Mouse (Mus musculus): ENCODE data around the gene Def8. TPM values are rescaled to one million over a fixed set of nuclear protein-coding genes. Genes with fewer than 3 reads are reported as not detected.

Def8 gene
- polyA plus RNA-seq, 1 experiment from 2014 or later = 40.1 TPM

- H3K27me3 ChIP-seq = no peaks in the 10 kb centered on the region
- no peak overlapping the region for H3K4me2 ChIP-seq (replicated peaks)
- peaks cover 10% of the 10 kb centered on the region for H3K4me1 ChIP-seq
- WGBS = 89% methylated on average over 9 of the region's 9 CpGs
- no peak for ATAC-seq (ENCODE audit: low FRiP score)
- H3K36me3 ChIP-seq = peaks cover 62% of the 10 kb centered on the region
- no peak overlapping the region for H3K27ac ChIP-seq
- no peak overlapping the region for H3K9ac ChIP-seq
- no peaks in the 10 kb centered on the region for H3K9me3 ChIP-seq (replicated peaks)
- H3K4me3 ChIP-seq = no peak overlapping the region
Observed at GRCm38 (mm10) chr8:123402730-123403326, 20.5 kb upstream of the Def8 start.

- no peak overlapping the region for H3K9ac ChIP-seq
- no peak for ATAC-seq (ENCODE audit: low FRiP score)
Observed at GRCm38 (mm10) chr8:123404521-123404920, 18.8 kb upstream of the Def8 start.

GRCm38 (mm10) chr8:123406786-123407185, 16.5 kb upstream of the Def8 start, which contains the start of gene Mc1r:
TSS of gene Mc1r (plus strand) at chr8:123407107.
- H3K9me3 ChIP-seq (replicated peaks) = no peaks in the 10 kb centered on the region
- H3K4me2 ChIP-seq (replicated peaks) = 0 out of 2 replicates have a peak within 1 kb of the TSS, but pooled peaks have one; percentile 6
- H3K4me3 ChIP-seq = no peak within 1 kb of the TSS
- no peak within 1 kb of the TSS for H3K27ac ChIP-seq
- peaks cover 23% of the 10 kb centered on the region for H3K36me3 ChIP-seq
- H3K9ac ChIP-seq = no peak within 1 kb of the TSS
- 10% methylated on average over 4 of the region's 4 CpGs for WGBS
- peaks cover 34% of the 10 kb centered on the region for H3K4me1 ChIP-seq
- no peak for ATAC-seq (ENCODE audit: low FRiP score)
- H3K27me3 ChIP-seq = peaks cover 14% of the 10 kb centered on the region

More at GRCm38 (mm10) chr8:123404521-123404920, 18.8 kb upstream of the Def8 start:
- Histone ChIP-seq H3K4me2 (replicated peaks) (no peak overlapping the region), H3K4me3 (no peak overlapping the region), H3K36me3 (peaks cover 45% of the 10 kb centered on the region), H3K4me1 (peaks cover 22% of the 10 kb centered on the region), H3K27me3 (0 out of 2 replicates have a peak, but pooled peaks cover 4% of the 10 kb centered on the region), H3K27ac (peak overlapping the region; percentile 40; the same call in 1 of the 2 replicates), H3K9me3 (replicated peaks) (no peaks in the 10 kb centered on the region)
- 44% methylated on average over 8 of the region's 8 CpGs for WGBS

GRCm38 (mm10) chr8:123407612-123408011, 15.7 kb upstream of the Def8 start:
- Histone ChIP-seq H3K27ac (no peak overlapping the region), H3K36me3 (peaks cover 14% of the 10 kb centered on the region), H3K9ac (no peak overlapping the region), H3K9me3 (replicated peaks) (no peaks in the 10 kb centered on the region), H3K4me1 (peaks cover 34% of the 10 kb centered on the region), H3K27me3 (peaks cover 17% of the 10 kb centered on the region), H3K4me3 (no peak overlapping the region), H3K4me2 (replicated peaks) (no peak overlapping the region)
- ATAC-seq (ENCODE audit: low FRiP score) = no peak
- 93% methylated on average over 13 of the region's 13 CpGs for WGBS

- peaks cover 21% of the 10 kb centered on the region for H3K27me3 ChIP-seq
- H3K9ac ChIP-seq = peak overlapping the region; percentile 88; the same call in 1 of the 2 replicates
- peaks cover 38% of the 10 kb centered on the region for H3K4me1 ChIP-seq
- 83% methylated on average over 9 of the region's 9 CpGs for WGBS
- H3K9me3 ChIP-seq (replicated peaks) = no peaks in the 10 kb centered on the region
- H3K27ac ChIP-seq = peak overlapping the region; percentile 98
- H3K36me3 ChIP-seq = peaks cover 5% of the 10 kb centered on the region; the same call in 1 of the 2 replicates
- H3K4me3 ChIP-seq = peak overlapping the region; percentile 61
- ATAC-seq (ENCODE audit: low FRiP score) = no peak
- H3K4me2 ChIP-seq (replicated peaks) = peak overlapping the region; percentile 87
Observed at GRCm38 (mm10) chr8:123408586-123409544, 14.5 kb upstream of the Def8 start.

GRCm38 (mm10) chr8:123410049-123410587, 13.2 kb upstream of the Def8 start:
- Histone ChIP-seq H3K9me3 (replicated peaks) (no peaks in the 10 kb centered on the region), H3K36me3 (no peaks in the 10 kb centered on the region), H3K4me3 (peak overlapping the region; percentile 61), H3K27ac (peak overlapping the region; percentile 98), H3K9ac (peak overlapping the region; percentile 88), H3K27me3 (peaks cover 21% of the 10 kb centered on the region), H3K4me2 (replicated peaks) (peak overlapping the region; percentile 87), H3K4me1 (peaks cover 31% of the 10 kb centered on the region)
- no peak for ATAC-seq (ENCODE audit: low FRiP score)
- WGBS = 33% methylated on average over 8 of the region's 8 CpGs

GRCm38 (mm10) chr8:123410788-123411187, 12.5 kb upstream of the Def8 start:
- Histone ChIP-seq H3K36me3 (no peaks in the 10 kb centered on the region), H3K4me2 (replicated peaks) (peak overlapping the region; percentile 87), H3K9ac (peak overlapping the region; percentile 88), H3K4me3 (peak overlapping the region; percentile 61), H3K4me1 (peaks cover 31% of the 10 kb centered on the region), H3K27ac (peak overlapping the region; percentile 98), H3K9me3 (replicated peaks) (no peaks in the 10 kb centered on the region), H3K27me3 (peaks cover 21% of the 10 kb centered on the region)
- peak; percentile 4; the same call in 1 of the 2 replicates for ATAC-seq (ENCODE audit: low FRiP score)
- WGBS = 8% methylated on average over 11 of the region's 11 CpGs

GRCm38 (mm10) chr8:123411246-123411645, 12.1 kb upstream of the Def8 start, which contains the start of gene Tubb3:
TSS of gene Tubb3 (plus strand) at chr8:123411424.
- H3K9me3 ChIP-seq (replicated peaks) = no peaks in the 10 kb centered on the region
- peaks cover 31% of the 10 kb centered on the region for H3K4me1 ChIP-seq
- H3K27ac ChIP-seq = peak within 1 kb of the TSS; percentile 98
- no peaks in the 10 kb centered on the region for H3K36me3 ChIP-seq
- ATAC-seq (ENCODE audit: low FRiP score) = peak; percentile 88
- WGBS = under 1% methylated on average over 29 of the region's 29 CpGs
- H3K4me2 ChIP-seq (replicated peaks) = peak within 1 kb of the TSS; percentile 87
- peak within 1 kb of the TSS; percentile 88 for H3K9ac ChIP-seq
- H3K4me3 ChIP-seq = peak within 1 kb of the TSS; percentile 61
- H3K27me3 ChIP-seq = peaks cover 21% of the 10 kb centered on the region

GRCm38 (mm10) chr8:123411781-123412327, 11.5 kb upstream of the Def8 start:
- peak; percentile 13 for ATAC-seq (ENCODE audit: low FRiP score)
- 0 out of 2 replicates have a peak, but pooled peaks cover 3% of the 10 kb centered on the region for H3K36me3 ChIP-seq
- H3K4me1 ChIP-seq = peaks cover 32% of the 10 kb centered on the region
- peak overlapping the region; percentile 87 for H3K4me2 ChIP-seq (replicated peaks)
- peak overlapping the region; percentile 61 for H3K4me3 ChIP-seq
- 4% methylated on average over 16 of the region's 16 CpGs for WGBS
- H3K9ac ChIP-seq = peak overlapping the region; percentile 88
- peak overlapping the region; percentile 98 for H3K27ac ChIP-seq
- H3K9me3 ChIP-seq (replicated peaks) = no peaks in the 10 kb centered on the region
- H3K27me3 ChIP-seq = peaks cover 21% of the 10 kb centered on the region

- H3K27me3 ChIP-seq = peaks cover 21% of the 10 kb centered on the region
- ATAC-seq (ENCODE audit: low FRiP score) = peak; percentile 55
- H3K4me1 ChIP-seq = peaks cover 40% of the 10 kb centered on the region
- H3K9ac ChIP-seq = peak overlapping the region; percentile 88
- H3K36me3 ChIP-seq = peaks cover 6% of the 10 kb centered on the region; the same call in 1 of the 2 replicates
- H3K9me3 ChIP-seq (replicated peaks) = no peaks in the 10 kb centered on the region
- under 1% methylated on average over 12 of the region's 12 CpGs for WGBS
- H3K27ac ChIP-seq = peak overlapping the region; percentile 98
- peak overlapping the region; percentile 87 for H3K4me2 ChIP-seq (replicated peaks)
- H3K4me3 ChIP-seq = peak overlapping the region; percentile 61
Observed at GRCm38 (mm10) chr8:123412560-123413170, 10.7 kb upstream of the Def8 start.

GRCm38 (mm10) chr8:123414255-123414654, 9.1 kb upstream of the Def8 start:
- peak overlapping the region; percentile 88 for H3K9ac ChIP-seq
- ATAC-seq (ENCODE audit: low FRiP score) = no peak
- H3K9me3 ChIP-seq (replicated peaks) = no peaks in the 10 kb centered on the region
- H3K27ac ChIP-seq = peak overlapping the region; percentile 98; the same call in 1 of the 2 replicates
- H3K27me3 ChIP-seq = peaks cover 19% of the 10 kb centered on the region
- WGBS = 13% methylated on average over 9 of the region's 9 CpGs
- peaks cover 22% of the 10 kb centered on the region for H3K36me3 ChIP-seq
- H3K4me1 ChIP-seq = peaks cover 35% of the 10 kb centered on the region
- H3K4me2 ChIP-seq (replicated peaks) = peak overlapping the region; percentile 87
- peak overlapping the region; percentile 61 for H3K4me3 ChIP-seq

Measured in hindbrain, embryonic 12.5 days (tissue).